Mouse (Mus musculus): ENCODE data around the gene Syt9. TPM values are rescaled to one million over a fixed set of nuclear protein-coding genes. Genes with fewer than 3 reads are reported as not detected.
A peak's percentile ranks its signal among the peaks of the same experiment; 100 is the strongest.

The Syt9 gene
- polyA plus RNA-seq, 1 experiment from 2014 or later, result 1.0 TPM

GRCm38 (mm10) chr7:107540034-107540433 is 169.5 kb downstream of the Syt9 start:
- 17% methylated on average over 4 of the region's 4 CpGs for WGBS (ENCODE audit: insufficient replicate concordance)

DNA sequence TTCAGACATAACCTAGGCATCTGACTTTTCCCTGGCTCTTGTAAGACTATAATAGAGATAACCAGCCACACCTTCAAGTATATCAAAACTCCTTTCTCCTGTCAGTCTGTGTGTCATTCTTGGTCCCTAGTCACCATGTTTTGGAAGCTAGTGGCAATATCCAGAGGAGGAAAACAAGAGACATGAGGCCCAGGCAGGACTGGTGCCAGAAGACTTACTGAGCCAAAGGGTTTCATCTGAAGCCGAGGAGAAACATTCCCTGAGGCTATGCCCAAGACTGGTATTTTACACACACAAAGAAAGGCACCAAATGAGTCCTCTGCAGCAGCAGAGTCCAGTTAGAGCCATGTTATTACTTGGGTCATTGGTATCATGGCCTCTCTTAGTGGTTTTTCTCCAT is 174.5 kb downstream of the Syt9 start:
- no peaks in the 10 kb centered on the region for H3K9me3 ChIP-seq (replicated peaks; ENCODE audit: control insufficient read depth, low read length)
- no peak overlapping the region for H3K4me3 ChIP-seq (ENCODE audit: low read depth, low read length)
- H3K9ac ChIP-seq (ENCODE audit: low read depth, low read length), result no peak overlapping the region
- no peaks in the 10 kb centered on the region for H3K36me3 ChIP-seq (ENCODE audit: control insufficient read depth, insufficient read depth, low read length)
- H3K4me1 ChIP-seq (ENCODE audit: control insufficient read depth, insufficient read depth, low read length), result no peaks in the 10 kb centered on the region
- H3K27ac ChIP-seq (ENCODE audit: low read depth, low read length), result no peak overlapping the region
- no peak overlapping the region for H3K4me2 ChIP-seq
- no peak for ATAC-seq (replicated peaks; ENCODE audit: insufficient number of reproducible peaks, low FRiP score, low TSS enrichment)
- no peaks in the 10 kb centered on the region for H3K27me3 ChIP-seq (ENCODE audit: control insufficient read depth, insufficient read depth, low read length)
- 83% methylated on average over 1 of the region's 1 CpGs for WGBS (ENCODE audit: insufficient replicate concordance)

More at GRCm38 (mm10) chr7:107540034-107540433, 169.5 kb downstream of the Syt9 start:
- Histone ChIP-seq H3K27ac (ENCODE audit: low read depth, low read length) (no peak overlapping the region), H3K4me2 (no peak overlapping the region), H3K36me3 (ENCODE audit: control insufficient read depth, insufficient read depth, low read length) (no peaks in the 10 kb centered on the region), H3K4me1 (ENCODE audit: control insufficient read depth, insufficient read depth, low read length) (no peaks in the 10 kb centered on the region), H3K9ac (ENCODE audit: low read depth, low read length) (no peak overlapping the region), H3K27me3 (ENCODE audit: control insufficient read depth, insufficient read depth, low read length) (no peaks in the 10 kb centered on the region), H3K9me3 (replicated peaks; ENCODE audit: control insufficient read depth, low read length) (no peaks in the 10 kb centered on the region), H3K4me3 (ENCODE audit: low read depth, low read length) (no peak overlapping the region)
- ATAC-seq (replicated peaks; ENCODE audit: insufficient number of reproducible peaks, low FRiP score, low TSS enrichment), result no peak

DNA sequence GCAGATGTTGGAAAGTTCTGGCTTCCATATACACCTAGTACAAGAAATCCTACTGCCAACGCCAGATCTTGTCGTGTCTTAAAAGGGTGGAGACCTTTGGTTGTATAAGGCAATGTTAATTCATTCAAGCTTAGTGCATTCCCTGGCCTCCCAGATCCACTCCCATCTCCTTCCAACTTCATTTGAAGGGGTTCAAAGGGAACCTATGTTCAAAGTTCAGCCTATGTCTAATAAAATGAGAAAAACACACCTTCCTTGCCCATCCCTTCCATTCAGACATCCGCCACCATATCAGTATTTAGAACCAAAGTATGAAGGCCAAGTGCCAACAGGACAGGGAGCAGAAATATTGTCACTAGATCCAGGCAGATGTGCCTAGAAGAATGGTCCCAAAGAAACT is 177.3 kb downstream of the Syt9 start:
- H3K4me2 ChIP-seq, result no peak overlapping the region
- no peaks in the 10 kb centered on the region for H3K27me3 ChIP-seq (ENCODE audit: control insufficient read depth, insufficient read depth, low read length)
- H3K9ac ChIP-seq (ENCODE audit: low read depth, low read length), result no peak overlapping the region
- H3K36me3 ChIP-seq (ENCODE audit: control insufficient read depth, insufficient read depth, low read length), result no peaks in the 10 kb centered on the region
- H3K27ac ChIP-seq (ENCODE audit: low read depth, low read length), result no peak overlapping the region
- H3K4me3 ChIP-seq (ENCODE audit: low read depth, low read length), result no peak overlapping the region
- ATAC-seq (replicated peaks; ENCODE audit: insufficient number of reproducible peaks, low FRiP score, low TSS enrichment), result no peak
- H3K4me1 ChIP-seq (ENCODE audit: control insufficient read depth, insufficient read depth, low read length), result no peaks in the 10 kb centered on the region
- WGBS (ENCODE audit: insufficient replicate concordance), result 84% methylated on average over 3 of the region's 3 CpGs
- no peaks in the 10 kb centered on the region for H3K9me3 ChIP-seq (replicated peaks; ENCODE audit: control insufficient read depth, low read length)

GRCm38 (mm10) chr7:107553461-107553860 is 182.9 kb downstream of the Syt9 start:
- 55% methylated on average over 1 of the region's 1 CpGs for WGBS (ENCODE audit: insufficient replicate concordance)
- no peak overlapping the region for H3K9ac ChIP-seq (ENCODE audit: low read depth, low read length)
- H3K4me2 ChIP-seq, result no peak overlapping the region
- no peaks in the 10 kb centered on the region for H3K9me3 ChIP-seq (replicated peaks; ENCODE audit: control insufficient read depth, low read length)
- H3K27ac ChIP-seq (ENCODE audit: low read depth, low read length), result no peak overlapping the region
- H3K27me3 ChIP-seq (ENCODE audit: control insufficient read depth, insufficient read depth, low read length), result no peaks in the 10 kb centered on the region
- no peak for ATAC-seq (replicated peaks; ENCODE audit: insufficient number of reproducible peaks, low FRiP score, low TSS enrichment)
- no peaks in the 10 kb centered on the region for H3K4me1 ChIP-seq (ENCODE audit: control insufficient read depth, insufficient read depth, low read length)
- H3K4me3 ChIP-seq (ENCODE audit: low read depth, low read length), result no peak overlapping the region
- no peaks in the 10 kb centered on the region for H3K36me3 ChIP-seq (ENCODE audit: control insufficient read depth, insufficient read depth, low read length)

DNA sequence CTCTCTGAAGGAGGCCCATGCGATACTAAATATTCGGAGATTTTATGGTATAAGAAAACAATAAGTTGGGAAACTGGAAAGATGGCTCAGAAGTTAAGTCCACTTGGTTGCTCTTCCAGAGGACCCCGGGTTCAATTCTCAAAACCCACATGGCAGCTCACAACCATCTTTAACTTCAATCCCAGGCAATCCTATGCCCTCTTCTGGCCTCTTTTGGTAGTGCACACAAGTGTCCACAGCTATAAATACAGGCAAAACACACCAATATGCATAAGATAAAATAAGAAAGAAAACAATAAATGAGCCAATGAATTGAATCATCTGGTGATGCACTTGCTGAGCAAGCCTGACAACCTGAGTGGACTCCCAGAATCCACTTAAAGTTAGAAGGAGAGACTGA is 185.4 kb downstream of the Syt9 start:
- ATAC-seq (replicated peaks; ENCODE audit: insufficient number of reproducible peaks, low FRiP score, low TSS enrichment), result no peak
- Histone ChIP-seq H3K4me3 (ENCODE audit: low read depth, low read length) (no peak overlapping the region), H3K9ac (ENCODE audit: low read depth, low read length) (no peak overlapping the region), H3K9me3 (replicated peaks; ENCODE audit: control insufficient read depth, low read length) (no peaks in the 10 kb centered on the region), H3K36me3 (ENCODE audit: control insufficient read depth, insufficient read depth, low read length) (no peaks in the 10 kb centered on the region), H3K4me2 (no peak overlapping the region), H3K27me3 (ENCODE audit: control insufficient read depth, insufficient read depth, low read length) (no peaks in the 10 kb centered on the region), H3K4me1 (ENCODE audit: control insufficient read depth, insufficient read depth, low read length) (no peaks in the 10 kb centered on the region), H3K27ac (ENCODE audit: low read depth, low read length) (no peak overlapping the region)
- 80% methylated on average over 3 of the region's 3 CpGs for WGBS (ENCODE audit: insufficient replicate concordance)

GRCm38 (mm10) chr7:107560675-107561074 is 190.1 kb downstream of the Syt9 start:
- H3K9ac ChIP-seq (ENCODE audit: low read depth, low read length), result no peak overlapping the region
- ATAC-seq (replicated peaks; ENCODE audit: insufficient number of reproducible peaks, low FRiP score, low TSS enrichment), result no peak
- 76% methylated on average over 2 of the region's 2 CpGs for WGBS (ENCODE audit: insufficient replicate concordance)

DNA sequence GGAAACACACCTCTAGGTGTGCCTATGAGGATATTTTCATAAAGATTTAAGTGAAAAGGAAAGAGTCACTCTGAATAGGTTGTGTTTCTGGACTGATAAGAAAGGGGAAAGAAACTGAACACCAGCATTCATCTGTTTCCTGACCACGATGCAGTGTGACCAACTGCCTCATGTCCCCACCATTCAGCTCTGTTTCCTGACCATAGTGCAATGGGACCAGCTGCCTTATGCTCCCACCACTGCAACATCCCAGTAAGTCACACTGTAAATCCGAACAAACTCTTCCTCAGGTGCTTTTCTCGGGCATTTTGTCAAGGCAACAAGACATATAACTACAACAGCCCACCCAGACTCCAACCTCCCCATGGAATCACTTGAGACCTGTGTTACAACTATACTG is 191.1 kb downstream of the Syt9 start:
- WGBS (ENCODE audit: insufficient replicate concordance), result 66% methylated on average over 3 of the region's 3 CpGs
- Histone ChIP-seq H3K4me3 (ENCODE audit: low read depth, low read length) (no peak overlapping the region), H3K27me3 (ENCODE audit: control insufficient read depth, insufficient read depth, low read length) (no peaks in the 10 kb centered on the region), H3K9me3 (replicated peaks; ENCODE audit: control insufficient read depth, low read length) (no peaks in the 10 kb centered on the region), H3K9ac (ENCODE audit: low read depth, low read length) (no peak overlapping the region), H3K36me3 (ENCODE audit: control insufficient read depth, insufficient read depth, low read length) (no peaks in the 10 kb centered on the region), H3K4me2 (no peak overlapping the region), H3K4me1 (ENCODE audit: control insufficient read depth, insufficient read depth, low read length) (no peaks in the 10 kb centered on the region), H3K27ac (ENCODE audit: low read depth, low read length) (no peak overlapping the region)
- ATAC-seq (replicated peaks; ENCODE audit: insufficient number of reproducible peaks, low FRiP score, low TSS enrichment), result no peak

More at GRCm38 (mm10) chr7:107560675-107561074, 190.1 kb downstream of the Syt9 start:
- H3K4me3 ChIP-seq (ENCODE audit: low read depth, low read length), result no peak overlapping the region
- no peaks in the 10 kb centered on the region for H3K4me1 ChIP-seq (ENCODE audit: control insufficient read depth, insufficient read depth, low read length)
- H3K27me3 ChIP-seq (ENCODE audit: control insufficient read depth, insufficient read depth, low read length), result no peaks in the 10 kb centered on the region
- no peaks in the 10 kb centered on the region for H3K9me3 ChIP-seq (replicated peaks; ENCODE audit: control insufficient read depth, low read length)
- no peaks in the 10 kb centered on the region for H3K36me3 ChIP-seq (ENCODE audit: control insufficient read depth, insufficient read depth, low read length)
- H3K27ac ChIP-seq (ENCODE audit: low read depth, low read length), result no peak overlapping the region
- no peak overlapping the region for H3K4me2 ChIP-seq

- Histone ChIP-seq H3K4me2 (no peak overlapping the region), H3K4me3 (ENCODE audit: low read depth, low read length) (no peak overlapping the region), H3K36me3 (ENCODE audit: control insufficient read depth, insufficient read depth, low read length) (no peaks in the 10 kb centered on the region), H3K9me3 (replicated peaks; ENCODE audit: control insufficient read depth, low read length) (no peaks in the 10 kb centered on the region), H3K27me3 (ENCODE audit: control insufficient read depth, insufficient read depth, low read length) (no peaks in the 10 kb centered on the region), H3K4me1 (ENCODE audit: control insufficient read depth, insufficient read depth, low read length) (no peaks in the 10 kb centered on the region), H3K9ac (ENCODE audit: low read depth, low read length) (no peak overlapping the region), H3K27ac (ENCODE audit: low read depth, low read length) (no peak overlapping the region)
- ATAC-seq (replicated peaks; ENCODE audit: insufficient number of reproducible peaks, low FRiP score, low TSS enrichment), result no peak
- 52% methylated on average over 2 of the region's 2 CpGs for WGBS (ENCODE audit: insufficient replicate concordance)
These were observed 193.2 kb downstream of the Syt9 start for GRCm38 (mm10) chr7:107563727-107564126.

DNA sequence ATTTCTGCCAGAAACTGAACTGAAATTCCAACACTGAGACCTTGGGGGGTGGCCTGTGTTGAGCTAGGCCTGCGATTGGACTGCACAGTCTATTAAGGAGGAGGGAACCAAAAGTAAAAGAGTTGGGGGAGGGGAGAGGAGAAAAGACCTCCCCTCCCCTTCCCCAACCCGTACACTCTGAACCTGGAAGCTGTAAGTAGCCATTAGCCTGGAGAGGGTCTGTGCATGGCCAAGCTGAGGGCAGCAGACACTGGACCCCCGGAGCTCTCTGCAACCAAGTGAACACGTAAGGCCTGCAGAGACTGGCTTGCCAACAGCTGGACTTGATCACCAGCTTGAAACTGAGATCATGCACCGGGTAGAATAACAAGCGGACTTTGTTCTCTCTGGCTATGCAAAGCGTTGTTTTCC is 196.7 kb downstream of the Syt9 start, which contains the start of gene Olfml1:
TSS of gene Olfml1 (plus strand) at position 186 of the 411 bp plus-strand sequence.
- 45% methylated on average over 7 of the region's 7 CpGs for WGBS (ENCODE audit: insufficient replicate concordance)
- Histone ChIP-seq H3K36me3 (ENCODE audit: control insufficient read depth, insufficient read depth, low read length) (no peaks in the 10 kb centered on the region), H3K4me1 (ENCODE audit: control insufficient read depth, insufficient read depth, low read length) (no peaks in the 10 kb centered on the region), H3K4me2 (peak within 1 kb of the TSS; percentile 49), H3K27me3 (ENCODE audit: control insufficient read depth, insufficient read depth, low read length) (no peaks in the 10 kb centered on the region), H3K9ac (ENCODE audit: low read depth, low read length) (0 out of 2 replicates have a peak within 1 kb of the TSS, but pooled peaks have one; percentile 16), H3K9me3 (replicated peaks; ENCODE audit: control insufficient read depth, low read length) (no peaks in the 10 kb centered on the region), H3K4me3 (ENCODE audit: low read depth, low read length) (peak within 1 kb of the TSS; percentile 30), H3K27ac (ENCODE audit: low read depth, low read length) (peak within 1 kb of the TSS; percentile 62)
- ATAC-seq (replicated peaks; ENCODE audit: insufficient number of reproducible peaks, low FRiP score, low TSS enrichment), result peak; percentile 67; the same call in 1 of the 2 replicates

Data from heart, embryonic 11.5 days (tissue).